Mouse (Mus musculus) T-cell, adult 2 months (primary cell): ENCODE measurements around the gene Vwa2.

ENCODE experiments used
- DNase-seq: peaks from one replicate; pipeline ENCODE4 v3.0.0; 2022; ENCODE audit warnings: low spot score

Vwa2 gene

DNA sequence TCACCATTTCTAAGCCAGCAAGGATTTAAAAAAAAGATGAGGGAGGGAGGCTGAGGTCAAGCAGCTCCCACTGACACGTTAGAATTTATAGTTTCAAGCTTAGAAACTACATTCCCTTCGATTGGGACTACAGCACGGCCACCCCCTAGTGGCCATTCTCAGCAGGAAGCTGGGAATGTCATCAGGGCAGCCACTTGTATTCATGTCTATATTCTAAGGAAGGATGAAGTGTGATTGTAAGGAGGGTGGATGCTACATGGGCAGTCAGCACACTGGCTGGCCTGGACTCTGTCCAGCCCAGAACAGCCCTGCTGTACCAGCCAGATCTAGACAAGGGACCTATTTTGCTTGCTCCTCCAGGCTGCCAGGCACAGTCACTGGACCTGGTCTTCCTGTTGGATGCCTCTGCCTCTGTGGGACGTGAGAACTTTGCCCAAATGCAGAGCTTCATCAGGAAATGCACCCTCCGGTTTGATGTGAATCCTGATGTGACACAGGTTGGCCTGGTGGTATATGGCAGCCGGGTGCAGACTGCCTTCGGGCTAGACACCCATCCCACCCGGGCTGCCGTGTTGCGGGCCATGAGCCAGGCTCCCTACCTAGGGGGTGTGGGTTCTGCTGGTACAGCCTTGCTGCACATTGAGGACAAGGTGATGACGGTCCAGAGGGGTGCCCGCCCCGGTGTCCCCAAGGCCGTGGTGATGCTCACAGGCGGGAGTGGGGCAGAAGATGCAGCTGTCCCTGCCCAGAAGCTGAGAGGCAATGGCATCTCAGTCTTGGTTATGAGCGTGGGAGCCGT is 34.6 kb downstream of the Vwa2 start:
- no peak for DNase-seq

DNA sequence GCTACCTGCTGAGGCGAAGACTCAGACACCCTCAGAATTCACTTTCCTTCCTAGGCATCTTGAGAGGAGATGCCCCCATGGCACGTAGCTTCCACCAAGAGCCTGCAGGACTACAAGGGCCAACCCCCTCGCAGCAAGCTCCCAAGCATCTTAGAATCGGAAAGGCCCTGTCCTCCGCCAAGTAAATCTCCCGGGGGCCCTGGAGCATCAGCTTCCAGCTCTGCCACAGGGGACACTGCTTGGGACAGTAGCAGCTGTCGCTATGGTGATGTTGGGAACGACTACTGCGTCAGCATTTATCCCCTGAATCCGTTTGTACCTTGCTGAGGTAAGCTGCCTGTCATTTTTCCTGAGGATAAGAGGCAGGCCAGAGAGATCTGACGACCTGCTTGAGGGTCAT is 36.5 kb downstream of the Vwa2 start:
- no peak for DNase-seq

DNA sequence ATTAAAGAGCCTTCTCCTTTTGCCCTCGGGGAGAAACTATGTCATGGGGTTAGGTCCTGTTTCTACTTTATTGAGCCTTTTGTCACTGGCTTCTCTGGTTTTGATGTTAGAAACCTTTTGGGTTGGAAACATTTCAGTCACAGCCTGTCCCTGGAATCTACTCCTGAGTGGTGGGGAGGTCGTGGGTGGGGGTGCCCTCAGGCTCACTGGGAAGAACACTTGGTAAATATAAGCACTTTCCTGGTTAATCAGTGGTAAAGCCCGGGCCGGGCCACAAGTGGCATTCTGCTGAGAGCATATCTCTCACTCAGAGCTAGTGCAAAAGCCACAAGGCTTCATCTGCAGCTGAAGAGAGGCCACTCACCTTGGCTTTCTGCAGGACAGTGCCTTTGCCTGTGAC is 39.7 kb downstream of the Vwa2 start:
- no peak for DNase-seq

DNA sequence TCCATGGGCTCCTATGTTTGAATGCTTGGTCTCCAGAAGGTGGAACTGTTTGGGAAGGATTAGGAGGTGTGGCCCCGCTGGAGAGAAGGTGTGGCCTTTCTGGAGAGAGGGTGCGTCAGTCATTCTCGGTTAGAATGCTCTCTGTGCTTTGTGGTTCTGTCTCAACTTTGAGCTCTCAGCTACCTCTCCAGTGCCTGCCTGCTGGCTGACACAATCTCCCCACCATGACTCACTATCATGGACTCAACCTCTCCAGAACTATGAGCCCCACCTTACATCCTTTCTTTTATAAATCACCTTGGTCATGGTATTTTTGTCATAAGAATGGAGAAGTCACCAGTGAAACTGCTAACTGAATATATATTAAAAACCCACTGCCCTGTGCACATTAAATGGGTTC is 40.6 kb downstream of the Vwa2 start:
- DNase-seq: no peak

DNA sequence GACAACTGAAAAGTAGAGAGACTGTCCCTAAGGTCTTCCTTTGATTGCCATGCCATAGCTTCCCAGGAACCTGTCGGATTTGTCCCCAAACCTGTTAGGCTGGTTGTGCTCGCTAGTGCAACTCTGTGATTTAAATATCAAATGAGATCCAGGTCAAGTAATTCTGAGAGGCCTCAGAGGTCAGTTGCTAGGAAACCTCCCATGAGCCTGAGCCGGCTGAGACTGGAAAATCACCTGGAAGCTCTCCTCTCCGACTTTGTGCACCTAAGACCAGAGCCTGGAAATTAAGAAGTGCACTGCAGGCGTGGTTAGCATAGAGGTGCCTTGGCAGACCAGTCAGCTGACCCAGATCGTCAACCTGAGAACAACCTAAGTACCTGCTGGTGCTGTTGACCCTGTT is 41.0 kb downstream of the Vwa2 start:
- no peak for DNase-seq

DNA sequence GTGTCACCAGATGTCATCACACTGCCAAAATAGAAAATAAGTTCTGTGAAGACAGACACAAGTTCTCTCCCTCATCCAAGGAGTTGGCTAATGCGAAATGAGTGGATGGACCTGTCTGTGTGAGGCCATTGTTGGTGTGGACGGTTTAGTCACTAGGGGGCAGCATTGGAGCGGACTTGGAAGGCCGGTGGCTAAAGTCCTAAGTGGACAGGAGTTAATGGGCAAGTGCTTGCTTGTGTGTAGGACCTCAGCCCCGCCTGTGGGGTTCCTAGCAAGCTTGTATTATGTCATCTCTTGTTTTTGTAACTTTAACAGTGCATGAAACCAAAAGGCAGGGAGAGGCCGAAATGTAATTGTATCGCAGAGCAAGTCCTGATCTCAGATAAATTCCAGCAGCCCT is 45.6 kb downstream of the Vwa2 start:
- DNase-seq: no peak

DNA sequence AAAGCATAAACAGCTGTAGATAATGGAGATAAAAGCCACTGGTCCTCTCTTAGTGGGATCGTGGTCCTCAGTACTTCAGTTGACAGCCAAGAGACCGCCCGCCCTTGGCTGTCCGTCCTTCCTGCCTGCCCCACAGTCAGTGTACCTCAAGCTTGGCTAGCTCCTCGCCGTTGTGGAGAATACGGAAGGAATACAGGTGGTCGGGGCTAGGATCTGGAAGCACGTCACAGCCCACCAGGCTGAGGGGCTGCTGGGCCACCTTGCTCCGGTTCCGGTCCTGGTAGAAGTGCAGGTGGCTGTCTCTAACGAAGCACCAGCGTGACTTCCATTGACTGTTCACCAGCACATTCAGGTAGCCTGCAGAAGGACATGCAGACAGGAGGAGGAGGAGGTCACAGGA is 46.2 kb downstream of the Vwa2 start:
- DNase-seq: no peak

DNA sequence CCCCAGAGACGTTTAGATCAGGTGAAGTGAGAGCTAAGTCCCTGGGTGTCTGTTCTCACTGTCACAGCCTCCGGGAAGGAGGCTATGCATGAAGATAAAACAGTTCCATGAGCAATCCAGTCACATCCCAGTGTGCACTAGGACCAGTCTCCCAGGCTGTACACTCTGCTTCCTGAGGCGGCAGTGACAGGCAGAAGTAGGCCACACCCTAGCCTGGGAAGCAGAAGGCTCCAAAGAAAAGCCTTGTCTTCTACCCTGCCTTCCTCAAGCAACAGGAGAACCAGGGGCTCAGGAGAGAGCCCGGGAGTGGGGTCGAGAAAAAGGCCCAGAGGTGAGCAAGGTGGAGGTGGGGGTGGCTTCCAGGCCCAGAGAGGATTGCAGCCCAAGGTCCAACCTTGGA is 47.7 kb downstream of the Vwa2 start:
- no peak for DNase-seq

DNA sequence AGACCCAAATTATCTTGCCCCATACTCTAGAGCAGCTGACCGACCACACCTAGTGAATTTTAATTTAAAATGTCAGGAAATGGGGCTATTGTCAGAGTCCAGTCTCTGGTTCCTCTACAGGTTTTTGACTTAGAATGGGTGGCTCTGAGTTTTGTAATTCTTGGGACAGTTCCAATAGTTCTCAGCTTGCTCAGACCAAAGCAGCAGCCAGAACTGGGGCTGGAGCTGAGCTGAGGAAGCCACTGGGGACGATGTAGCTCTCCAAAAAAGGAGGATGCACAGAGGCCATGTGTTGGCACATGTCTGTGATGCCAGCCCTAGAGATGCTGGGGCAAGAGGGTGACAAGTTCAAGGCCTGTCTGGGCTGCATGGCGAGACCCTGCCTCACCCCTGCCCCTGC is 55.3 kb downstream of the Vwa2 start:
- DNase-seq: no peak

DNA sequence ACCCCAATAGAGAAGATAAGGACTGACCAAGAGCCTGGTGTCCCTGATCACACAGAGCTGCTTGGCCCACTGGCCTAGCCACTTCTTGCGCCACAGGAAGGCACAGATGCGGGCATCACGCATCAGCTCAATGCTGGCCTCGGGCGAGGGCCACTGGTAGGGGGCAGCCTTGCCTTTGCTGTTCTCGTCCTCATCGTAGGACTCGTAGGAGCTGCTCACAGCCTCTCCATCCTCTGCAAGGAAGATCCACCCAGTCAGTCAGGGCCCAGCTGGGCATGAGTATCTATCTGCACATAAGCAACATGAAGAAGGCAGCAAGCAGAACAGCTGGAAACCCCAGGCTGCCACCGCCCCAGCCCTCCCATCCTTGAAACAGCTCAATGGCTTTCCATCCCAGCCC is 56.0 kb downstream of the Vwa2 start:
- no peak for DNase-seq

DNA sequence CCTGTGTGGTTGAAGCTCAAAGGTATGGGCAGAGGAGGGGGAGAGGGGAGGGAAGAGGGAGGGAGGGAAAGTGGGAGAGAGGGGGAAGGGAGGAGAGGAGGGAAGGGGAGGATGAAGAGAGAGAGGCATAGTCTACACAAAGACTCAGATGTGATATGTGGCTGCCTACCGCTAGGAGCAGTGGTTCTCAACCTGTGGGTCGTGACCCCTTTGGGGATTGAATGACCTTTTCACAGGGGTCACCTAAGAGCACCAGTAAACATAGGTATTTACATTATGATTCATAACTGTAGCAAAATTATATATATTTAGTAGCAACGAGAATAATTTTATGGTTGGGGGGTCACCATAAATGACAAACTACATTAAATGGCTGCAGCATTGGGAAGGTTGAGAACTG is 59.8 kb downstream of the Vwa2 start:
- DNase-seq: no peak

DNA sequence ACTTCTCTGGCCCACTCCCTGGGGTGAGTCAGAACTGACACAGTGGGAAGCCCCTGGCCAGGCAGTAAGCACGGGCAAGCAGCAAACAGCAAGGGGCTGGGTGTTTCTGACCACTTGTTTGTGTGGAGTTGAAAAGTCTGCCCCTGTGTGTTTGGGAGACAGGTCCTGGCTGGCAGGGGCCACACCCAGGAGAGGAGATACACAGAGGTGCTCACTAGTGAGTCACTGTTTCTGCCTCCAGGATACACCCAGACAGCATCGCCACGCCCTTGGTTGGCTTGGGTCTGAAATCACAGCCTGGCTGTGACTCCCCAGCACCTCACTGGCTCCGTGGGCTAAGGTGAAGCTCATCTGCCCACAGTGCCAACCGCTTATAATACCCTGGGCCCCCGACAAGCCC is 61.1 kb downstream of the Vwa2 start:
- no peak for DNase-seq

DNA sequence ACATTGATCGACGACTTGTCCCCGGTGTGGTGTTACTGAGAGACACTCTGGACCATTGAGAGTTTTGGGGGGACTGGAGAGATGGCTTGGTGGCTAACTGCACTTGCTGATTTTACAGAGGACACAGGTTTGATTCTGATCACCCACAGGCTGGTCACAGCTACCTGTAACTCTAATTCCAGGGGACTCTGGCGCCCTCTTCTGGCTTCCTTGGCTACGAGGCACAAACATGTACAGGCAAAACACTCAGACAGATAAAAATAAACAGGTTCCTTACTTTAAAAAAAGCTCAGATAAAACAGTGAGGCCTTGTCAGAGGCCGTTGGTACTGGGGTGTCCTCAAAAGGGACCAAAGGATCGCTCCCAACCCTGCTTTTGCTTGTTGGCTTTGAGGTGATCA is 61.7 kb downstream of the Vwa2 start:
- no peak for DNase-seq

DNA sequence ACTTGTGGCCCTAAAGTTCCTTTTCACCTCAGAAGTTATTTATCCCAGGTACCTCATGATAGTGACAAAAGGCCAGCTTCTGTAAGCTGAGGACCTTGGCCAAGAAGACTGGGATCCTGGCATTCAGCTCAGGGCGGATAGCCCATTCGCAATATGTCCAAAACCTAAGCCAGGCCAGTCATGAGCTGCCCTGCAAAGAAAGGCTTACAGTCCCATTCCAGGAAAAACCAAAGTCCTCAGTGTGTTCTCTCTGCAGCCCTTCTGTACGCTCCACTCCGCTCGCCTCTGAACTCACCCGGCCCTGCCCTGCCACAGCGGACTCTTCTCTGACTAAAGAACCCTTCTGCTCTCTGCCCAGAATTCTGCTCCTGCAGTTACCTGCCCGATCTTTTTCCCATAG is 62.2 kb downstream of the Vwa2 start:
- DNase-seq: no peak

DNA sequence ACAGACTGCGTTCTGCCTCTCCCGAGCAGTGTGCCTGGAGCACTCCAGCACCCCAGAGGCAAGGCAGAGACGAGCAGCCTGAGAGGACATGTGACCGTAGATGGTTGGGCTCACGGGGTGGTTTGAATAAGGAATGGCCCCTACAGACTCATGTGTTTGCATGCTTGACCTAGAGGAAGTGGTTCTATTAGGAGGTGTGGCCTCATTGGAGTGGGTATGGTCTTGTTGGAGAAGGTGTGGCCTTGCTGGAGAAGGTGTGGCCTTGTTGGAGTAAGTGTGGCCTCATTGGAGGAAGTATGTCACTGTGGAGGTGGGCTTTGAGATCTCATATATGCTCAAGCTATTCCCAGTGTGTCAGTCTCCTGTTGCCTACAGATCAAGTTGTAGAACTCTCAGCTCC is 63.9 kb downstream of the Vwa2 start:
- no peak for DNase-seq

DNA sequence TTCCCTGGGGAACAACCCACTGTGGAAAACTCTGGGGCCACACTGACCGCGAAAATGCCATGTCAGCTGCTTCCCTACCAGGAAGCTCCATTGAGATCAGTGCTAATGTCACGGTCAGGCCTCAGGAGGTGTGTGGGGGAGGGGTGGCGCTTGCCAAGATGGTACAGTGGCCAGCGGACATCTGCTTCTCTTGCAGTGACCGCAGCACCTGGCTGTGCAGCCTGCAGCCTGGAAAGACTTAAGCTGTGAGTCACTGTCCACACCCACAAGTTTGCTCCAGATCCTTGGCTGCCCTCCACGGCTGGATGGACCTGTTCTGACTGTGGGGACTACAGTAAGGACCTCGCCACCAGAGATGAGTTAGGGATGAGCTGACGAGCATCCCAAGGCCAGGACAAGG is 65.8 kb downstream of the Vwa2 start:
- DNase-seq: no peak

DNA sequence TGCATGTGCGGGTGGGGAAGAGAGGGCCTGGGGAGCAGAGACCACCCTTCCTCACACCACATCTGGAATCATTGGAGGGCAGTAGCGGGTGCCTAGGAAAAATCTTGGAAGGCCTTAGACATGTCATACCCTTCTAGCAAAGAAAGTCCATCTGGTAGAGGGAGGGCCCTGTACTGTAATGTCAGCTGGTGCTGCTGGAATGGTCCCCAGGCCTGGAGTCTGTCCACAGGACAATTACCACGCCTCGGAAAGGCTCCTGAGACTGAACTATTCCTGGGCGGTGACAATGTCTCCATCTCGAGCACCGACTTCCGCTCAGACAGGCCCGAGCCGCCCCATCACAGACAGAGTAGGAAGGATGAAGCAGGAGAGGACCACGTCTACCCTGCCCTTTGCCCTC is 66.5 kb downstream of the Vwa2 start:
- DNase-seq: no peak

DNA sequence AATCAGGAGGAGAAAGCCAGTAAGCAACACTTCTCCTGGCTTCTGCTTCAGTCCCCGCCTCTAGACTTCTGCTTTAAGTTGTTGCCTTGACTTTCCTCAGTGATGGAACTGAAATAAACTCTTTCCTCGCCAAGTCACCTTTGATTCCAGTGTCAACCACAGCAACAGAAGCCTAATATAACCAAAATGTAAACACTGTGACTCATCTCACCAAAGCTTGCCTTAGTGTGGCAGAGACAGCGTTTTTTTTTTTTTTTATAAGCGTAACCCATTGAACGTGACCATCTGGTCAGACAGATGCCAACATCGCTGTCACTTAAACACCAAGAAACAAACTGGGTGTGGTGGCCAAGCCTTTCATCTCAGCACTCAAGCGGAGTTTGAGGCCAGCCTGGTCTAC is 68.2 kb downstream of the Vwa2 start:
- DNase-seq: no peak

DNA sequence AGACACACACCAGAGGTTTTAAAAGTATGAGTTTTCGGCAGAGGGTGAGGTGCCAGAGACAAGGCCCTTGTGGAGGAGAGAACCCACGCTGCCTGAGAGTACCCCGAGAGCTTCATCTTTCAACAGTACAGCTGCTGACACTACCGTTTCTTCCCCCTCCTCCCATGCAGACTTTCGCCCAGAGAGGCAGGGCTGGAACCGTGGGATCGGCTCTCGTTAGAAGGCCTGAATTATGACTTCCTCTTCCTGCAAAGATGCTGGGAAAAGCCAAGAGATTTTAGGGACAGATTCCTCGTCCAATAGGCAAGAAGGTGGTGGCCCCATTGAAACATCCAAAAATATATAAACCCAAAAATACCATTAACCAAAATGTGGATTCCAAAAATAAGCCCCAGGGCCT is 70.2 kb downstream of the Vwa2 start:
- DNase-seq: no peak

DNA sequence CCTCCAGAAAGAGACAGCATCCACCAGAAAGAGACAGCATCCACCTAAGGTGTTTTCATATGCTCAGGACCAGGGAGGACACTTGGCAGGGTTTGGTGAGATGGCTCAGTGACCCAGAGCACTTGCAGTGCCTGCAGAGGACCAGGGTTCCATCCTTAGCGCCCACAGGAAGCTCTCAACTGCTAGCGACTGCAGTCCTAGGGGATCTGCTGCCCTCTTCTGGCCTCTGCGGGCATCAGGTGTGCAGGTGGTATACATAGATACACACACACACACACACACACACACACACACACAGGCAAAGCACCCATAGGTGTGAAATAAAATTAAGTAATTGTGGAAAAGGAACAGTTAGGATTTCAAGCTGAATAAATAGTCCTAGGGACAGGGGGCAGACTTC is 70.8 kb downstream of the Vwa2 start:
- DNase-seq: no peak

DNA sequence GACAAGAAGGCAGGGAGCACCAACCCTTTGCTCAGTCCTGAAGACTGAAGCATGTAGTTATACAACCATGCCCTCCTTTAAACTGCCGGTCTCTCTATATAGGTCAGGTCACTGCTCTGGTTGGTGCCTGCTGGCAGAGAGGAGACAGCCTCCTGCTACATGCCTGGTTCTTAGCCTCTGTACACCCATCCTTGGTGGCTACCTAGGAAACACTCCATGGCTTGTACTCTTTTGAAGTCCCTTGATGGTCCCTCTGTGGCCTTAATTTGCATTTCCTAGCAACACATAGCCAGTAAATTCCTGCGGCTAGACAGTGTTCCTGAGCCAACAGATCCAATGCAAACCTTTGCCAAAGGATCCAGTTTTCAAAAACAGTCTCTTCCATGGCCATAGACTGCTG is 71.6 kb downstream of the Vwa2 start:
- DNase-seq: no peak

DNA sequence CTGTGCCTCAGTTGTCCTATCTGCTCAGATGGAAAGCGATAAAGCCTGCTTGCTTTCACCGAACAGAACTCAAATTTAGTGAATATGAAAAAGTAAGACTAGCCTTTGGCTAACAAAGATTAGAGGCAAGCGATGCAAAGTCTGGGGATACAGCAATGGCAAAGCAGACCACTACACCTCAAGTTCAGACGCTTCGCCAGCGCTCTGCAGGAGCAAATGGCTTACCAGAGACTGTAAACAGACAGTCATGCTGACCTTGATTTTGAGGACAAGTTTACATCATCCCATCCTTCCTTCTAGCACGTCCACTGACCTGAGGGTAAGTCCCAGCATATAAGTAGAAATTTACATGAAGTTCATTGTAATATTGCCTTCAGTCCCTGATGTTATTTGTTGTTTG is 72.2 kb downstream of the Vwa2 start:
- no peak for DNase-seq

DNA sequence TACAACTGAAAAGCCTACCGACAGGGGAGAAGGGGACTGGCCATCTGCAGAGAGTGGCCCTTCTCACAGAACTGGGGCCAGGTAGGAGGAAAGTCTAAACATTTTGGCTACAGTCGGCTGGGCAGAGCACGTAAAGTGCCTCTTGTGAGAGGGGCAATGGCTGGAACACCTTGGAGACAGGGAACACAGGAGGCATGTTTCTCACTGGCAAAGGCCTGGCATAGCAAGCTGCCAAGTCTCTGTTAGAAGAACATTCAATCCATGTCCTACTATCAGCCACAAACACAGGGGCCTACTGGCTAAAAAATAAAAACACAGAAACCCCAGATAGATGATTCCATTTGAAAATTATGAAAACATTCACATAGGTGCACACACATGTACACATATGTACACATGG is 72.7 kb downstream of the Vwa2 start:
- no peak for DNase-seq

DNA sequence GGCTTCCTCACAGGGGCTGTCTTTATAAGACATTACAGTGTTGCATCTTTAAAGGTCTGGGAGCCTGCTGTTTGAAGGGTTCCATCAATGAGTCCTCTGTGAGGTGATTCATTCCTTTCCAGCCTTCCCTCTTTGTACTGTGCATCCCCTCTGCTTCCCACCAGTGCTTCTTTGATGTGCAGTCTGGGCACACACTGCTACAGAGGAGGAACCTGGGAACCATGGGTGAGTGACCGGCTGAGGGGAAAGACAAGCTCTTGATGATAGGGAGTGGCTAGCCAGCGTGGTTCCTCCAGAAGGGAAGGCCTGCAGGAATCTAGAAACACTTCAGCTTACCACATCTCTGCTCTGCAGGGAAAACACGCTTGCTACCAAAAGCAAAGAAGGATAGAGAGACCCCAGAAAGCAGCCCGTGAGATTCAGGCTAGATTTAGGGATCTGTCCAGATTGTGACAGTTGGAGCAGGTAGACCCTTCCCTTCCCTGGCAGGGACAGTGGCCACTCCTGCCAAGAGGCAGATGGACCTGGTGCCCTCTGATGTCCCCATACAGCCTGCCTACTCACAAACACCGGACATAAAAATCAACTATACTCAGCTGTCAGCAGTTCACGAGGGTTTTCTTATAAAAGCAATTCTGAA is 74.0 kb downstream of the Vwa2 start:
- no peak for DNase-seq
